Mouse (Mus musculus) adrenal gland, adult 18-20 months (tissue): Measurements from ENCODE around the gene Myo18a. TPM values are rescaled to one million over a fixed set of nuclear protein-coding genes. Genes with fewer than 3 reads are reported as not detected.

Experiments
- DNase-seq, 2 experiments: peaks; one replicate each; pipeline ENCODE4 v3.0.0; 2021 to 2022; ENCODE audit warnings: low spot score in 2 of 2
- total RNA-seq, 2 experiments: library from RNA; stranded (reverse); gene quantifications; 1 replicate in 1 of 2; 2 replicates in 1 of 2; pipeline ENCODE4 v1.2.3; 2021

The Myo18a gene
- total RNA-seq, 2 experiments from 2014 or later: 45.9 to 56.8 TPM

- DNase-seq: no peak
These were observed 6.5 kb downstream of the Myo18a start for GRCm38 (mm10) chr11:77769496-77769895.

DNA sequence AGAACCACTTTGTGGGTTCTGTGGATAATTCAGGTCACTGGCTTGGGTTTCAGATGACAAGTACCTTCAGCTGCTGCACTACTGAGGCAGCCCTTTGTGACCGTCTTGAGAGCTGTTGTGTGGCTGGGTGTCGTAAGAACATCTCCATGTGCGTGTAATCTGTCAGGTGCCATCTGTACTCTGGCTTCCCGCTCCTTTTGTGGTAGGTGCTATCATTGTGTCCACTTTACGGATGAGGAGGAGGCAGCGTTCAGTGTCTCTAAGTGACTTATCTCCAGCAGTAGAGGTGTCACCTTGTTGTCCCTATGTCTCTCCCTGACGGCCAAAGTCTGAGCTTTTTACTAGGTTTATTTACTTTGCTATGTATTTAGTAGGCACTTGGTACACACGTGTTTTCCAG lies 7.3 kb downstream of the Myo18a start:
- no peak for DNase-seq

DNA sequence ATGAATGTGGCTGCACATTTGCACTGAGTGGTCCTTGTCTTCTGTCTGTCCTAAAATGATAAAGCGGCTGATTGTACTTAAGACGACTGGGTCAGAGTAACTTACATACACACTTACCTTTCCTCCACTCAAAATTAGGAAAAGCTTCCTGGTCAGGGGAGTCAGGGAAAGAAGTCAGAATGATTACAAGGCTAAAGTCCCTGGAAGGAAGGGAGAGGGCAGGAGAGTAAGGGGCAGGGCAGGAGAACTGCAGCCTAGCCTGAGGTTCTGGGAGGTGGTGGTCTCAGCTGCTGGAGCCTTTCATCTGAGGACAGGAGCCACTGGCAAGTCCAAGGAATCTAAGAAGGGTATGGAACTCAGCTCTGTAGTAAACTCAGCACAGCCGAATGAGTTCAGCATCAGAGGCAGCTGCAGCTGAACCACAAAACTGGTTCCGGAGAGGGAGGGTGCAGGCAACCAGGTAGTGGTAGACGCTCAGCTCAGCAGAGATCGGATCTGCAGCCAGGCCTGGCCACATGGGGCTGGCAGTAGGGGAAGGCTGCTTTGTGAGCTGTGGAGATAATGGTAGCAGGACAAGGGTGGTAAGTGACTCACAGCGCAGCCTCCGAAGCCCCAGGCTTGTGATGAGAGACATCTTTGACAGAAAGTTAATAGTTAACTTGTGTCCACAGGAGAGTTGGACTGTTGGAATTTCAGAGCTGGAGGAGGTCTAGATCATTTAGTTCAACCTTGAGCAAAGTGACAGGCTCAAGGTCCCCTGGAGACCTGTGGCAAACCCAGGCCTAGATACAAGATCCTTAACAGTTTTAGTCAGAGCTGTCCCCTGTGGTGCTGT lies 9.1 kb downstream of the Myo18a start:
- no peak for DNase-seq

- DNase-seq: no peak
These were observed 12.8 kb downstream of the Myo18a start for GRCm38 (mm10) chr11:77775701-77776400.

DNA sequence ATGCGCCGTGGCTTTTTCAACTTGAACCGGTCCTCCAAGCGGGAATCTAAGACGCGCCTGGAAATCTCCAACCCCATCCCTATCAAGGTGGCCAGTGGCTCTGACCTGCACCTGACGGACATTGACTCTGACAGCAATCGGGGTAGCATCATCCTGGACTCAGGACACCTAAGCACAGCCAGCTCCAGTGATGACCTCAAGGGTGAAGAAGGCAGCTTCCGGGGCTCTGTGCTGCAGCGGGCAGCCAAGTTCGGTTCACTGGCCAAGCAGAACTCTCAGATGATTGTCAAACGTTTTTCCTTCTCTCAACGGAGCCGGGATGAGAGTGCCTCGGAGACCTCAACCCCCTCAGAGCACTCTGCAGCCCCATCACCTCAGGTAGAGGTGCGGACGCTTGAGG lies 14.4 kb downstream of the Myo18a start:
- DNase-seq: no peak

DNA sequence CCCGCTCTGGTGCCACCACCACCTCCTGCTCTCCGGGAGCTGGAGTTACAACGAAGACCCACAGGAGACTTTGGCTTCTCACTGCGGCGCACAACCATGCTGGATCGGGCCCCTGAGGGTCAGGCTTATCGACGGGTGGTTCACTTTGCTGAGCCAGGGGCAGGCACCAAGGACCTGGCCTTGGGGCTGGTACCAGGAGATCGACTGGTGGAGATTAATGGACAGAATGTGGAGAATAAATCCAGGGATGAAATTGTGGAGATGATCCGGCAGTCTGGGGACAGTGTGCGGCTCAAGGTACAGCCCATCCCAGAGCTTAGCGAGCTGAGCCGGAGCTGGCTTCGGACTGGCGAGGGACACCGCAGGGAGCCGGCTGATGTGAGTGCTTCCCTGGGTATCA lies 14.9 kb downstream of the Myo18a start:
- DNase-seq: no peak

GRCm38 (mm10) chr11:77779240-77779639 lies 16.2 kb downstream of the Myo18a start:
- DNase-seq: no peak

GRCm38 (mm10) chr11:77781088-77781487 lies 18.0 kb downstream of the Myo18a start:
- DNase-seq: no peak

GRCm38 (mm10) chr11:77782104-77782815 lies 19.2 kb downstream of the Myo18a start:
- no peak for DNase-seq

- DNase-seq: no peak
These were observed 20.2 kb downstream of the Myo18a start for GRCm38 (mm10) chr11:77783211-77783746.

GRCm38 (mm10) chr11:77783747-77784646 lies 21.0 kb downstream of the Myo18a start:
- DNase-seq: no peak

GRCm38 (mm10) chr11:77784894-77785293 lies 21.8 kb downstream of the Myo18a start:
- no peak for DNase-seq

- DNase-seq: no peak
These were observed 22.3 kb downstream of the Myo18a start for GRCm38 (mm10) chr11:77785396-77785767.

DNA sequence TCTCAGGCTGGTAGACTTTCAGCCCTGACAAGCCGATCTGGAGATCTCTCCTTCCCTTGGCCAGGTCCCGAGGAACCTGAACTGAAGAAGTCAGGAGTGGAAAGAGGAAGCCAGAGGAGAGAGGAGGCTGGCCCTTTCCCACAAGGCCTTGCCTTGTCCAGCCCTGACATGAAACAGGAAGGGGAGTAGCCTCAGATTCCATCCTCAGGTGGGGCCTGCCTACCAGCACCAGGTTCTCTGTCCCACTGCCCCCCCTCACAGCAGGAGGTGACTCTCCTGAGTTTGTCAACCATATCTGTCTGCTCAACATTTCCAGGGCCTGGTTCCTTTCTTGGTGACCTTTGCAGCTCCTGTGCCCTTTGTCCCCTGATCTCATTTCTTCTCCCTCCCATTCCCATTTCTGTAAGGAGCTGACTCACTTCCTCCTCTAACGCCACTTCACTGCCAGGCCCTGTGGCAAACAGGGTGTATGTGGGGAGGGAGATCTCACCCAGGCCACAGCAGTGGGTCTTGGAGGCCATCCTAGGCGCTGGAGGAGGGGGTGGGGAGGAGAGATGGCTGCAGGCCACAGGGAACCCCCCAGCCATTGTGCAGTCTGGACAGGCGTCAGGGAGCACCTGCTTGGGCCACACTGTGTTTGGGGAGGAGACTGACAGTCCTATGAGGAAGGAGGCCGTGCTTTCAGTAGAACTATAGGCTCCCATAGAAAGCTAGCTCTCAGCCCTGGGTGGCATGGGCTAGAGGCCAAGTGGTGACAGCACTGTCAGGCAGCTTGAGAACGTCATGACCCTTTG lies 22.9 kb downstream of the Myo18a start:
- DNase-seq: peak in 1 of 2 experiments; percentile 56

DNA sequence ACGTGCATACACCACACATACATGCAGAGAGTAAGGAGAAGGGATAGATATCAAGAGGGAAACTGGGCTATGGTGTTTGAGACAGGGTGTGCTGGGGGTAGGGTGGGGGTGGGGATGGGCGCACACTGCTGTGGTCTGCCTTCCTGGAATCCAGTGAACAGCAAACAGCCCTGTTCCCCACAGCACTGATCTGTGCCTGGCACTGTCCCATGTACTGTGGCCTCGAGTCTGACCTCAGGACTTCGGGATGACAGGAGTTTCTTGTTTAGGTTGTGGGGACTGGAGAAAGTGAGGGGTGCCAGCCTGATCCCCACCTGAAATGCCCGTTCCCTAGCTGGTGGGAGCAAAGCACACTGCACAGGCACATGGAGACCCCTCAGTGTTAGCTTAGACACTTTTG lies 24.7 kb downstream of the Myo18a start, which contains the start of gene Gm10277:
TSS of gene Gm10277 (minus strand) at position 41 of the 400 bp plus-strand sequence.
- DNase-seq: no peak

DNA sequence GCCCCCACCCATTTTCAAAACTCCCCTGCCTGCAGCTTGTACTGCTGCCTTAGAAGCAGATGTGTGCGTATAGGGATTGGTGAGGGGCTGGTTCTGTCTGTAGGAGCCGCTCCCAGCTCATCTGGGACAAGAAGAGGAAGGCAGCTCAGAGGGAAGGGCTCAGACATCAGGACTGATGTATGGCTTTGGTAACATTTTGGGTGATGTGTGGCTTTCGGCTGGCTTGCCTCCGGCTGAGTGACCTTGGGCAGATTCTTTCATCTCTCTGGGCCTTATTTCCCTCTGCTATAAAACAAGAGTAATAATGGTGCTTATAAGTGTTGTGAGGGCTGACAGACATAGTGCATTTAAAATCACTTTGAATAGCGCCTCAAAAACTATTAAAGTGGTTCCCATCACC lies 26.5 kb downstream of the Myo18a start:
- DNase-seq: no peak

DNA sequence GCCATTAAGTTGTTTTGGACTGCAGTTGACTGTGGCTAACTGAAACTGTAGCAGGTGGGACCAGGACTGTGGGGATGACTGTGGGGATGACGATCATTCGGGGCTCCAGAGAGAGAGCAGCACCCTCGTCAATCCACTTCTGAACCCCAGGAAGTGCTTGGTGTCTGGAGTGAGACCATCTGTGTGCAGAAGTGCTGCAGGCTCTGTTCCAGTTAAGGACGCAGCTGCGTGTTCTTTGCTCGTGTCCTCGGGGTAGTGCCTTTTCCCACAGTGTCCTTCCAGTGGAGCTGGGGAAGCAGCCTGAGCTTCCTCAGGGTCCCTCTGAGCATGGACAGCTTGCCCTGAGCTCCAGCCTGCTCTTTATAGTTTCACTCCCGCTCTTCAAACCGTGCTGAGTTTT lies 27.2 kb downstream of the Myo18a start:
- no peak for DNase-seq

- DNase-seq: no peak
These were observed 28.2 kb downstream of the Myo18a start for GRCm38 (mm10) chr11:77791241-77791727.
